Mouse (Mus musculus): ENCODE measurements around the gene Pcbd2.
"Not testable (repeated sequence)": the region's sequence is repeated elsewhere in the genome, so short reads cannot be mapped to it uniquely, and the experiment has no call there.

The Pcbd2 gene

DNA sequence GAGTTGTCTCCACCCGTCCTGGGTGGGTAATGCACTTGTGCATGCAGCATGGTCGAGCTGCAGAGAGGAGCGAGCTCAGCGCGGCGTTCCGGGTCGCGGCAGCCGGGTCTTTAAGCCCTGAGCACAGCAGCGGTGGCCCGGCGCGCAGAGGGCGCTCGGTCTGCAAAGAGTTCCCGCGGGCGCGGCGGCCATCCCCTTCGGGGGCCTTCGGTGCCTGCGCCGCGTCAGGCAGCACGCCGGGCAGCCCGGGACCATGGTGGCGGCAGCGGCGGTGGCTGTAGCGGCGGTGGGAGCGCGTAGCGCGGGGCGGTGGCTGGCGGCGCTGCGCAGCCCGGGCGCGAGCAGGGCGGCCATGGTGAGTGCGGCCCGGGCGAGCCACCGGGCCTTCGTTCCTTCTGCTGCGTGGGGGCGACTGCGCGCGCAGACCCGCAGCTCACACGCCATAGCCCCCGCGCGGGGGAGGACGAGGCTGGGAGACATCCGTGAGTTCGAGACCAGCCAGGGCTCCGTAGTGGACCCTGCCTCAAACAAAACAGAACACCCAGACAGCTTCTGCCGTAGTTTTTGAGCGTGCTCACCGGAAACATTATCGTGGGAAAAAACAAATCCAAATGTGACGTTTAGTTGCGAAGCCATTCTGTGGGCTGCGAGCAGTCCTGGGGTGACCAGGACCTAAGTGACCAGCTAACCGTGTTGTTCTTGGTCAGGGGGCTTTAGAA, at the start of gene Pcbd2:
Gene Pcbd2 (plus strand): TSS at position 249 of the 719 bp plus-strand sequence.
- peak; percentile 92 for DNase-seq

DNA sequence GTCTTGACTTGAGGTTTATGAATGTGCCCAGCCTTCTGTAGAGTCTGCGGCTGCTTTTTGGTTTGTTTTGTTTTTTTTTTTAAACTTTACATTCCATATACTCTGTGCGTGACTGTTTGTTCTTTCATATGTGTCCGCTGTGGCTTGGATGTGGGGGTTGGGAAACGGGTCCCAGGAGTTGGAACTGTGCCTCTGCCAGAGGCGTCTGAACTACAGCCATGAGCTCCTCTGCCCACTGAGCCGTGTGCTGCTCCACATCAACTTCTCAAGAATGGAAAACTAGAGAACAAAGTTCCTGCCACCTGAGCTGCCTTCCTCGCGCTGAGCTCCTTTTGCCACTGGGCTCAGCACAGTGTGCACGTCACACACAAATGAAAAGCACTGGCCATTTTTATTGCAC, 45.0 kb upstream of the Pcbd2 start:
- no peak for DNase-seq

DNA sequence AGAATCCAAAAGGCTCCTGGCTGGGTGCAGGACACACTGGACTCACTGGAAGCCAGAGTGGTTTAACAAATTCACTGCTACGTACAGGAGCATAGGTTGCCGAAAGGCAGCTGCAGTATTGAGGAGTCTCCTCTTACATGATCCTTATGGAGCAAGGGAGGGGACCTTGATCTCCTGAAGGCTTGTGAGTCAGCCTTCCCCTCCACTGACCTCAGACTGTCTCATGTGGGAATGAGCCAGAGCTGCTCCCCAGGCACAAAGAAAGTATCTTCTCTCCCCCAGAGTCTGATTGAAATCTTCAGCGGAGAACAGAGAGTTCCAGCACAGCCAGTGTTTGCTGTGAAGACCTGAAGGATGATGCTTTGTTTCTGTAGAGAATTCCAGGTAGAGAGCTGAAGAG, 43.6 kb upstream of the Pcbd2 start:
- no peak for DNase-seq

DNA sequence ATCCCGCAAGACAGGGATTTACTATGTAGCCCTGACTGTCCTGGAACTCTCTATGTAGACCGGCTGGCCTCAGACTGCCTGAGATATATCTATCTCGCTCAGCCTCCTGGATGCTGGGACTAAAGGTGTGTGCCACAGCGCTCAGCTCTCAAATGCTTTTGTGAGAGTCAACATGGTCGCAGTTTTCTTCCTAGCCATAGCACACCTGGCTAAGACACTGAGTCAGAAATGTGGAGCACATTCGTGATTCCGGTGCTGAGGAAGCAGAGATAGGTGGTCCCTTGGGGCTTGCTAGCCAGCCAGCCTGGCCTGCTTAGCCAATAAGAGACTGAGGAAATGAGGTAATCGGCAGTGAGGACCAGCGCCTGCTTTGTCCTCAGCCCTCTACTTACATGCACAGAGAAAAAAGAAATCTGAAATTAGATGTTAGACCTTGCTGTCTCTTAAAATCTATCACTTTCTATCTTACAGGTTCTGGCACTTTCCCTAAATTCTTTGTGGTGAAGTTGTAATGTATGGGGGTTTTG, 41.0 kb upstream of the Pcbd2 start:
- no peak for DNase-seq

DNA sequence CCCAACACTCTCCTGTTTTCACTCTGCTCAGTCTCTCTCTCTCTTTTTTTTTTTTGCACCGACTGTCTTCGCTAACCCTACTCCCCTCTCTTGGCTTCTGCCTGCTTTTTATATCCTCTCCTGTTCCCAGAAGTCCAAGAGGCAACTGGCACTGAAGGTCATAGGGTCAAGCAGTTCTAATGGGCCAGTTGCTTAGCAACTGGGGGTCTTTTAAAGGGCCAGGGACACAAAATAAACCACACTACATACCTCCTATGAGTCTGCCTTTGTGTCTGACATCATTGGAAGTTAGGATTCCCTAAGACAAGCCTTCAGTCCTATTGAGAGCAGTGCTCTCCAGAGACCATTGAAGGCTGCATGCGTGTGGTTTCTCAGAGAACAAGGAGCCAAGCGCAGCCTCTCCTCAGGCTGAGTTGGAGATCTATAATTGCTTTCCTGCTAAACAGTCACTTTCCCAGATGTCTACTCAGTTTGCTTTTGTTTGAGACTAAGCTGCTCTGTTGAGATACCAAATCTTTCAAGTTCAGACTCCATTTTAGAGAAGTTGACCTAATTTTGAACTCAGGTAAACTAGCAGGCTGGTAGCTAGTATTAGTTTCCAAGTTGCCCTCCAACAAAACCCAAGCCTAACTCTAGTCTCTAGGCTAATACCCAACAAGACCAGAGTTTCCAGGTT, 39.1 kb upstream of the Pcbd2 start:
- no peak for DNase-seq

DNA sequence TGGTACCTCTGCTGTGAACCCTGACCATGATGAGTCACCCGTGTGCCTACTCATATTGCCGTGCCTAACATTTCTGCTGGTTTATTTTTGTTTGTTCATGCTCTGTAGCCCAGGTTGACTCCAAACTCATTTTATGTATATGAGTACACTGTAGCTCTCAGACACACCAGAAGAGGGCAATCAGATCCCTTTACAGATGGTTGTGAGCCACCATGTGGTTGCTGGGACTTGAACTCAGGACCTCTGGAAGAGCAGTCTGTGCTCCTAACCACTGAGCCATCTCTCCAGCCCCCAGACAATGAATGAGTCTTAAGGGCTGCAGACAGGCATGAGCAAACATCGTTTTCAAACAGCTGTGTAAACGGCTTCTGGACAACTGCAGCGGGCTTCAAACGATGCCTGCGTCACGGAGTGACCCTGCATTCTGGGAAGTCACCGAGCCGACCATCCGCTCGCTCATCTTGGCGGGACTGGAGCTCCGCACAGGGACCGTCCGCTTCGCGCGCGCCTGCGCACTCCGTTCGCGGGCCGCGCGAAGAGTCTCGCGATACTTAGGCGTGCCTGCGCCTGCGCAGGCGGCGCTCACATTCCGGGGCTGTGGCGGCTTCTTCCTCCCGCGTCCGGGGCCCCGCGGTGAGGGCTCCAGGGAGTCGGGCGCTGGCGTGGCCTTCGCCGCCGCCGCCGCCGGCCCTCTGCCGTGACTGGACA, 34.5 kb upstream of the Pcbd2 start, which contains the start of gene B230219D22Rik:
Gene B230219D22Rik (plus strand): TSS at position 590 of the 708 bp plus-strand sequence.
- peak; percentile 93 for DNase-seq

DNA sequence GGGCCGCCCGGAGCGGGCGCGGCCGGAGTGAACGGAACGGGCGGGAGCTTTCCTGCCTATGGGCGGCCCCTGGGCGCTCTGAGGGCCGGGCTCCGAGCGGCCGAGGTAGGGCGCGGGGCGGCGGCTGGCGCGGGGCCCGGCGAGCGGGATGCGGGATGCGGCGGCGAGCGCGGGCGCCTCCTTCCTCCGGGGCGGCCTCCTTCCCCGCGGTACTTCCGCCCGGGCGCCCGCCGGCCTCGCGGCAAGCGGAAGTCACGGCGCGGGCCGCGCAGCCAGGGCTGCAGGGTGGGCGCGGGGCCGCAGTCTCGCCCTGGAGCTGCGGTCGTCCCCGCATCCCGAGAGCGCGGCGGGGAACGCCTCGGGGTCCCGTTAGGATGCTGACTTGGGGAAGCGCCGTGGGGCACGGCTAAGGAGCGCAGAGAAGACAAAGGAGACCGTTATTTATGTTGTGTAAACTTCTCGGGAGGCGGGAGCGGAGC, 33.9 kb upstream of the Pcbd2 start:
- DNase-seq, result peak; percentile 81

DNA sequence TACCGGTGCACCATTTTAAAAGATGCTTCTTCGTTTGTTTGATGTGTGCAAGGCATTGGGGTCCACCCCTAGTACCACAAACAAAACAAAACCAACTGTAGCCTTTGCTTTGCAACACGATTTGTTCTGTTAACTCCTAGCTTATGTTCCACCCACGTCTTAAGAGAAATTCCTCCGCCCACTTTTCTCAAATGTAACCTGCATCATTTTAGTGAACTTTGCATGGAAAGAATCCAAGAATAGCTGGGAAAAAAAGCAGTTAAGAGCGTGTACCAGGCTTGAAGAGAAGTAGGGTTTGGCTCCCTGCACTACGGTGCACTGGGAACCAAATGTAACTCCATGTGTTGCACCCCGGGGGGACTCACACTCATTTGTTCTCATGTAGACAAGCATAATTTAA, 33.1 kb upstream of the Pcbd2 start:
- no peak for DNase-seq

DNA sequence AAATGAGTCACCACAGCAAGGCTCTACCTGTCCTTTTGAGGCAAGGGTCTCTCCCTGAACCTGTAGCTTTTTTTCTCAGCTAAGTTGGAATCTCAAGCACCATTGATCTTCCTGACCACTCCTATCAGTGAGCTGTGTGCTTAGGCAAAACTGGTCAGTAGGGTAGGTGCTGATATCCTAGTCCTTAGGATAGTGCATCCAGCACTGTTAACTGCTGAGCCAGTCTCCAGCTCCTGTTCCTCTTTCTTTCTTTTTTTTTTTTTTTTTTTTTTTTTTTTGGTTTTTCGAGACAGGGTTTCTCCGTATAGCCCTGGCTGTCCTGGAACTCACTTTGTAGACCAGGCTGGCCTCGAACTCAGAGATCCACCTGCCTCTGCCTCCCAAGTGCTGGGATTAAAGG, 31.2 kb upstream of the Pcbd2 start:
- not testable (repeated sequence) for DNase-seq

DNA sequence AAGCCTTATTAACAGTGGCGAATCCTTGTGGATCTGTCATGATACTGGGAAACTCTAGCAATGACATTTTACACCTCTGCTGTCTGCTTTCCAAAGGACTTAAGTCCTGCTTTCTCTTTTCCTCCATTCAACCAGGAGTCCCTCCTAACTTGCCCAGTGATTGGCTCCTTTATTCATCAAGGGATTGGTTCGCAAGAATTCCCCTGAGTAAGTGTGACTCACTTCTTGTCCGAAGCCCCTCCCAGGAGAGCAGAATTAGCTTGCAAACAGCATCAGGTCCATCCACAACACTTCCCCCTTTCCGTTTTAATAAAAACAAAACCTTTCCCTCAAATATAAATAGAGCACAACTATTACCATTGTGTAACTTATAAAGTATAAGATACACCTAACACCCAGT, 22.9 kb upstream of the Pcbd2 start:
- DNase-seq, result no peak

DNA sequence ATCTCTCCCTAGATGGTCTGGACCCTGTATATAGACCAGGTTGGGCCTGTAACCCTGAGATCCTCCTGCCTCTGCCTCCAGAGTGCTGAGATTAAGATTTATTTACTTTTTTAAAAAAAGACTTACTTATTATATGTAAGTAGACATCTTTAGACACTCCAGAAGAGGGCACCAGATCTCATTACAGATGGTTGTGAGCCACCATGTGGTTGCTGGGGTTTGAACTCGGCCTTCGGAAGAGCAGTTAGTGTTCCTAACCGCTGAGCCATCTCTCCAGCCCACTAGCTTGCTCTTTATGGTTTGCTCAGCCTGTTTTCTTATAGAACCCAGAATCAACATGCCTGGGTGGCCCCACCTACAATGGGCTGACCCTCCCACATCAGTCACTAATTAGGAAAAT, 14.3 kb upstream of the Pcbd2 start:
- no peak for DNase-seq

DNA sequence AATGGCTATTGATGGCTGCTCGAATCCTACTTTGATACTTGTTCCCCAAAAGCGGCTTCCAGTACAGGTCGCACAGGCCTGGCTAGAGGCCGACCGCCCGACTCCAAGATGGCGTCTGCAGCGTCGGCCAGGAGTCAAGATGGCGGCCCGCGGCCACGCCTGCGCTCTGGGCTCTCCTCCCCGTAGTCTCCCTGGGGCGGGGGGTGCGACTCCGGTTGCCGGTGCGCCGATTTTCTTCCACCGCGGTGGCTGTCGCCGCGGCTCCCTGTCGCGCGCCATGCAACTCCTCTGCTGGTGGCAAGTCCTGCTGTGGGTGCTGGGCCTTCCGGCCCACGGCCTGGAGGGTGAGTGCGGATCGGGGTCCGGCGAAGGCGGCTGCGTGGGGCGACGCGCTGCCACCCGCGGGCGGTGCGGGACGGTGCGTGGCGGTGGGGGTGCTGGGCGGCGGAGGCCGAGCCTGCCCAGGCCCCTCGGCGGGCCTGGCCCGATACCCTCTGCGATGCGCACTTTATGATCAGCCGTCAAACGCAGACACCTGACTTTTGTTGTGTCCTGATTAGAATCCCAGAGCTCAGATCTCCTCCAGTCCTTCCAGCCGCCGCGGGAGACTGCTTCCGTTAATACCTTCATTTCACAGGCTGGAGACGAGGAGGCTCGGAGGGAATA, 12.5 kb upstream of the Pcbd2 start, which contains the start of gene Txndc15:
Gene Txndc15 (plus strand): TSS at position 150 of the 666 bp plus-strand sequence.
- peak; percentile 93 for DNase-seq

DNA sequence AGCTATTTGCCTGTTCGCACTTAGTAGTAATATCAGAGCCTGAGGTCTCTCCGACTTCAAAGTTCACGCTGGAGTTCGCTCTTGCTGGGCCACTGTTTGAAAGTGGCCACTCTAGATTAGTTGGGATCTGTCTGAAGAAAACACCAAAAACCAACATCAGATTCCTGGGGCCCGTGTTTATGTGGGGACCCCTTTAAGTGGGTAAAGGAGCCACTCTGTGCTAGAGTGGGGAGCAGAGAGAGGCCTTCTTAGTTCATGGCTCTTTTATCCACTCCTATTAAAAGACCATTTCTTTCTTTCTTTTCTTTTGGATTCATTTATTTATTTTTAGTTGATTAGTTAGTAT, 12.0 kb upstream of the Pcbd2 start:
- DNase-seq, result no peak

DNA sequence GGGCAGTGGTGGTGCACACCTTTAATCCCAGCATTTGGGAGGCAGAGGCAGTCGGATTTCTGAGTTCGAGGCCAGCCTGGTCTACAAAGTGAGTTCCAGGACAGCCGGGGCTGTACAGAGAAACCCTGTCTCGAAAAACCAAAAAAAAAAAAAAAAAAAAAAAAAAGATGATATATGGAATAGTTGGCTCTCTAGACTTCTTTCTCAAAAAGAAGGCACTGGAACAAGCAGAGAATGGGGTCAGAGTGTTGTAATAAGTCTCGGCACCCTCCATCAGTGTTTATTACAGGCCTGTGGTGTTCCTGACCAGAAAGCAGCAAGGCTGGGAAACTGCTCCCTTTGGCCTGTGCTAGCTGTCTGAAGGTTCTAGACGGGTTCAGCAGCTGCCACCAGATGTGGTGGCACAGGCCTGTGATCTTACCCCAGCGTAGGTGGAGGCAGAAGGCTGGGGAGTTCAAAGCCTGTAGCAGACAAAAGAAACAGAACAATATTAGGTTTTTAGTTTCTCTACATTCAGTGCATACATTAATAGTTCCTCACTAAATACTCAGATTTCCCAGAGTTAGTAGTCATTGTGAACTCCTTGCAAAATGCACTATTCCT, 11.2 kb upstream of the Pcbd2 start:
- peak; percentile 58 for DNase-seq

DNA sequence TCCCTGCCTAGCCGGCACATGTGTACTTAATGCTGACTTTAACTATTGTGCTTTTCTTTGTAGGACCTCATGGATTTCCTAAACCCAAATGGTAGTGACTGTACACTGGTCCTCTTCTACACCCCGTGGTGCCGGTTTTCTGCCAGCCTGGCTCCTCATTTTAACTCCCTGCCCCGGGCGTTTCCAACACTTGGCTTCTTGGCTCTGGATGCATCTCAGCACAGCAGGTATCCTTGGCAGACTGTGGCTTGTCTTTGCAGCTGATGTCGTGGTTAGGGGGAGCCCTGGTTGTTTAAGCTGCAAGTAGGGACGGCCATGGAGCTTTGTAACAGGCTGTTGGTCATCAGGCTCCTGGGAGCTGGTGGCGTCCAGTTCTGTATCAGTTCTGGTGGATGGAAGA, 5.7 kb upstream of the Pcbd2 start:
- no peak for DNase-seq

DNA sequence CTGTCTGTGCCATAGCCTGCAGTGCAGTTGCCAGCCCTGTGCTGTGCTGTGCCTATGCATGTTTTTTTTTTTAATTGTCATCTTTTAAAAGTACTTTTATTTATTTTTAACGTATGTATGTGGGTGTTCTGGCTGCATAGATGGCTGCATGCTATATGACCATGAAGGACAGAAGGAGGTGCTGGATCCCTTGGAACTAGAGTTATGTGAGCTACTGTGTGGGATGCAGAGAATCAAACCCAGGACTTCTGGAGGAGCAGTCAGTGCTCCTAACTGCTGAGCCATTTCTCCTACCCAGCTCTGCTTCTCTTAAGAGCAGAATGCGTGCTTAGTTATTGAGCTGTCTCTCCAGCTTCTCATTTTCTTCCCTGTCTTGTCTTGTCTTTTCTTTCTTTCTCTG, 5.2 kb upstream of the Pcbd2 start:
- DNase-seq, result no peak

DNA sequence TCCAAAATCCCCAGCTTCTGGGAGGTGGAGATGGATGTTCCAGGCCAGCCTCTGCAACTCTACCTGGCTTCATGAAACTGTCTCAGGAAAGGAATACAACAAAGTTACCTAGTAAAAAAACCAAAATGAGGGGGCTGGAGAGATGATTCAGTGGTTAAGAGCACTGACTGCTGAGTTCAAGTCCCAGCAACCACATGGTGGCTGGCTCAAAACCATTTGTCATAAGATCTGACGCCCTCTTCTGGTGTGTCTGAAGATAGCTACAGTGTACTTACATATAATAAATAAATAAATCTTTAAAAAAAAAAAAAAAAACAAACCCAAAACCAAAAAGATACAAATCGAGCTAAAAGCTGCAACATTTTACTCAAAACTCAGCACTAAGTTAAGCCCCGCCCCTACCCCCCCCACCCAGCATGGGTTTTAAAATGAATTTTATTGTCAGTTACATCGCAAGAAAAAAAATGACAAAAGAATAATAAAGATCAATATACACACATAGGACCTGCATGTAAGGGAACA, 509 bp upstream of the Pcbd2 start:
- DNase-seq, result no peak

DNA sequence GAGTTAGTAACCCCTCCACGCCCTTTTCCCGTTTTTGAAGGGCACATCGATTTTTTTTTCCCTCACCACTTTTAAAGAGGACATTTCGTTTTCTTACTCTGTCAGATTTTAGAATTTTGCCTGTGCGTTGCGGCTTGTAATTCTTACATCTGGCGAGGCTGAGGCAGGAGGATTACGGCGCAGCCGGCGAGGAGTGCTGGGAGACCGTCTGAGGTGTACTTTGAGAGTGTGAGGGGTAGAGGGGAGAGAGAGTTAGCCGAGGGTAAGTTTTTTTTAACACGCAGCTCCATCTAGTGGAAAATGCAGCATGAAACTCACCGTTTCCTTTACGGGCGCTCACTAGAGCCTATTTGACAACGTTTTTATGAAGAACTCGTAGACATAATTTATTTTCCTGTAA, 671 bp downstream of the Pcbd2 start:
- peak; percentile 78 for DNase-seq

DNA sequence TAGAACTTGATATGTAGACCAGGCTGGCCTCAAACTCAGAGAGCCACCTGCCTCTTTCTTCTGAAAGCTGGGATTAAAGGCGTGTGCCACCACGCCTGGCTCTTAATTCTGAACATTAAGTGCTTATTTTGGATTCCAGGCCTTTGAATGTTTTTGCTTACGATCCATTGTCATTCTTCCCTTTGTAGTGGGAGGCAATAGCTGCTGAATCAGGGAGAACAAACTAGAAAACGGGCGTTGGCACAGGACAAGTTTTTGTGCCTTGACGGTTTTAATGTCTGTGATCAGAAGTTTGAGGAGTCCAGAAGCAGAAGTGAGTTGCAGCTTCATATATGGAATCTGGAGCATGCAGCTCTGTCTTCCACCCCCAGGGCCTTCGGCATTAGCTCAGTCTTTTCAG, 3.5 kb downstream of the Pcbd2 start:
- no peak for DNase-seq

DNA sequence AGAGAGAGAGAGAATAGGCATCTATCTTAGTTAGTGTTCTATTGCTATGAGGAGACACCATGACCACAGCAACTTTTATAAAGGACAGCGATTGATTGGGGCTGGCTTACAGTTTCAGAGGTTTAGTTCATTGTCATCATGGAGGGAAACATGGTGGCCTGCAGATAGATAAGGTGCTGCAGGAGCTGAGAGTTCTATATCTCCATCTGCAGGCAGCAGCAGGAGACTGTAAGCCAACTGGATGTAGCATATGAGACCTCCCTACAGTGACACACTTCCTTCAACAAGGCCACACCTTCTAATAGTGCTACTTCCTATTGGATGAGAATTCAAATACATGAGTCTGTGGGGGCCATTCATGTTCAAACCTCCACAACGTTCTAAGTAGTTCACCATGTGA, 5.0 kb downstream of the Pcbd2 start:
- DNase-seq, result no peak

DNA sequence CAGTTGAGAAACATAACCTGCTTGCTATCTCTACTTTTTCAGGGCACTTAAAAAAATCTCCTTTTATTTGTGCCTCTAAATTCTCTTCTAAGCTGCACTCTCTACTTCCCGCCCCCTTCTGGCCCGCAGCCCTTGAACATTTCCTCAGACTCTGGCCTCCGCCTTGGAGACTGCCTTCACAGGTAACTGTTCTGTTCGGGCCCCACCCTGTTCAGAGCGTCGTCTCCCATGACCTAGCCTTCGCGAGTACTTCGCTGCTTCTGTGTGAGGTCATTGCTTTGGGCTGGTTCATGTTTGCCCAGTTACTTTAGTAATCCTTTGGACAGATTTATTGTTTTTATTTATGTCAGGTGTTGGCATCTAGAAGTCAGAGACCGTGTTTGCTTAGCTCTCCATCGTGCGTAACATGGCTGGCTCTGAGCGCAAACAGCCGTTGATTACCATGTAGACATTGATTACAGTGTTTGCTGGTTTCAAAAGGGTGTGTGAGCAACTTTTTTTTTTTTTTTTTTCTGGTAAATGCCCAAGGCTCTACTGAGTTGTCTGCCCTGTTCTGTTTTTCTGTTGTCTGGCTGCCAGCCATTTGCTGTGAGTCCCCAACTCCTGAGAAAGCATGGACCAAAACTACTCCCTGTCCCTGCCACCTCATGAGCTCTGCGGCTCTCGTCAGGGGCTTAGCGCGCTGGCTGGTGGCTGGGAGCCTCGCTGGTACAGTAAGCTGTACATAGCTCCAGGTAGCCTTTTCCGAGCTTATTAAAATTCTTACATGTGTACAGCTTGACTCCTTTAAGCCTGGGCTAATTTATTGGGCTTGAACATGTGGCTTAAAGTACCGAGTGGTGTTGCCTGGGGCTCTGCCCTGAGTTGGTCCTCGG, 6.7 kb downstream of the Pcbd2 start:
- DNase-seq, result no peak

All from thymus, postnatal 4 days (tissue).